Mouse (Mus musculus) testis, adult 2 months (tissue): ENCODE measurements around the gene BC052040. TPM values are rescaled to one million over a fixed set of nuclear protein-coding genes. Genes with fewer than 3 reads are reported as not detected.

Source experiments
- H3K27ac ChIP-seq: fragments of 200-500 bp; 2 replicates; pipeline ENCODE4 v1.5.1; 2012; ENCODE audit warnings: low read depth, low read length; ENCODE audit not compliant: control insufficient read depth, insufficient read depth
- H3K27me3 ChIP-seq: fragments of 200-500 bp; 2 replicates; pipeline ENCODE4 v1.6.1; 2012; ENCODE audit warnings: mild to moderate bottlenecking, low read length, moderate library complexity; ENCODE audit not compliant: control insufficient read depth, insufficient read depth
- H3K36me3 ChIP-seq: fragments of 200-500 bp; 2 replicates; pipeline ENCODE4 v1.6.1; 2012; ENCODE audit warnings: mild to moderate bottlenecking, low read length; ENCODE audit not compliant: control insufficient read depth, insufficient read depth
- H3K4me1 ChIP-seq: fragments of 200-500 bp; 2 replicates; pipeline ENCODE4 v1.6.1; 2012; ENCODE audit warnings: low read length; ENCODE audit not compliant: control insufficient read depth, insufficient read depth
- H3K4me3 ChIP-seq: fragments of 200-500 bp; 2 replicates; pipeline ENCODE4 v1.5.1; 2012; ENCODE audit warnings: low read depth, mild to moderate bottlenecking, low read length, moderate library complexity, mixed read lengths; ENCODE audit not compliant: control insufficient read depth
- CTCF ChIP-seq: fragments of 200-500 bp; IDR thresholded peaks from 2 replicates; pipeline ENCODE4 v1.5.1; 2012; ENCODE audit warnings: low read depth, mild to moderate bottlenecking, inconsistent platforms, low read length, moderate library complexity; ENCODE audit not compliant: control insufficient read depth, insufficient read depth, insufficient replicate concordance
- POLR2A ChIP-seq: fragments of 200-500 bp; IDR thresholded peaks from 2 replicates; pipeline ENCODE4 v1.6.1; 2012; ENCODE audit warnings: low read depth, mild to moderate bottlenecking, inconsistent platforms, low read length, moderate library complexity; ENCODE audit not compliant: control insufficient read depth
- polyA plus RNA-seq: library from polyadenylated mRNA; depleted of rRNA; stranded (reverse); fragments of >200 nt; gene quantifications from 2 replicates; pipeline ENCODE4 v1.2.3, GENCODE M21; 2012

BC052040 gene
- polyA plus RNA-seq, 1 experiment, result 2.5 TPM

- Histone ChIP-seq H3K4me1 (no peaks in the 10 kb centered on the region), H3K36me3 (no peaks in the 10 kb centered on the region), H3K4me3 (no peak overlapping the region), H3K27ac (no peak overlapping the region), H3K27me3 (no peaks in the 10 kb centered on the region)
- TF ChIP-seq CTCF (no peak), POLR2A (no peak)
Measured at GRCm38 (mm10) chr2:115772709-115773108, 191.2 kb downstream of the BC052040 start.

DNA sequence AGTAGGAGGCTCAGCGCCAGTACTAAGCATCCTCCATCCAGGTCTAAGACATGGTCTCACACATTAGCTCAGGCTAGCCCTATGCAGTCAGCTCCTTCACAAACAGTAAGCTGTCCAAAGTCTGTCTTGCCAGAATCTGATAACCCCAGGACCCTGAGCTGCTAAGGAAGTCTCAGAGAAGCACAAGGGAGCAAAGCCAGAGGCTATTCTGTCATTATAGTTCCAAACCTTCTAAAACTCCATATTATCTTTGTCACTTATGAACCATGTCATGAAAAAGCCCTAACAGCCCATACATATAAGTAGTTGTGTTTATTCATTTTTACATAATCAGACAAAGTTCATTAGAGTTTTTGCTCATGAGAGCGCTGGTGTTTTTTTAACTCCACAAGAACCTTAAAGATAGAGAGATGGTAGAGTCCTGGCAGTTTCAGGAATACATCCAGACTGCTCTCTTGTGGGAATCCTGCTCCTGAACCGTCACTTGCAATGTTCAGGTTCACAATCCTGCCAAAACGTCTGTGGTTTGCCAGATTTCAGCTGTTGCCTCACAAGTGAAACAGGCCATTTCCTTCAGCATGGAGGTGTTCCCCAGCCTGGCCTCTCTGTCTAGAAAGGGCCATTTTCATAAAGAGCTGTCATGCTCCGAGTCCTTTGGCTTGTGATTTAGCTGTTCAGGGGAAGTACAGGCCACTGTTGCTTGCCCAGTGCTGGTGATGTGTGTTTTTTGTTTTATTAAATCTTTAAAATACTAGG is 192.8 kb downstream of the BC052040 start:
- Histone ChIP-seq H3K27me3 (no peaks in the 10 kb centered on the region), H3K27ac (no peak overlapping the region), H3K36me3 (no peaks in the 10 kb centered on the region), H3K4me3 (no peak overlapping the region), H3K4me1 (no peaks in the 10 kb centered on the region)
- TF ChIP-seq POLR2A (no peak), CTCF (no peak)

GRCm38 (mm10) chr2:115775488-115776217 is 194.1 kb downstream of the BC052040 start:
- Histone ChIP-seq H3K4me3 (no peak overlapping the region), H3K4me1 (no peaks in the 10 kb centered on the region), H3K27me3 (no peaks in the 10 kb centered on the region), H3K27ac (no peak overlapping the region), H3K36me3 (no peaks in the 10 kb centered on the region)
- TF ChIP-seq POLR2A, result no peak
- no peak for TF ChIP-seq CTCF

DNA sequence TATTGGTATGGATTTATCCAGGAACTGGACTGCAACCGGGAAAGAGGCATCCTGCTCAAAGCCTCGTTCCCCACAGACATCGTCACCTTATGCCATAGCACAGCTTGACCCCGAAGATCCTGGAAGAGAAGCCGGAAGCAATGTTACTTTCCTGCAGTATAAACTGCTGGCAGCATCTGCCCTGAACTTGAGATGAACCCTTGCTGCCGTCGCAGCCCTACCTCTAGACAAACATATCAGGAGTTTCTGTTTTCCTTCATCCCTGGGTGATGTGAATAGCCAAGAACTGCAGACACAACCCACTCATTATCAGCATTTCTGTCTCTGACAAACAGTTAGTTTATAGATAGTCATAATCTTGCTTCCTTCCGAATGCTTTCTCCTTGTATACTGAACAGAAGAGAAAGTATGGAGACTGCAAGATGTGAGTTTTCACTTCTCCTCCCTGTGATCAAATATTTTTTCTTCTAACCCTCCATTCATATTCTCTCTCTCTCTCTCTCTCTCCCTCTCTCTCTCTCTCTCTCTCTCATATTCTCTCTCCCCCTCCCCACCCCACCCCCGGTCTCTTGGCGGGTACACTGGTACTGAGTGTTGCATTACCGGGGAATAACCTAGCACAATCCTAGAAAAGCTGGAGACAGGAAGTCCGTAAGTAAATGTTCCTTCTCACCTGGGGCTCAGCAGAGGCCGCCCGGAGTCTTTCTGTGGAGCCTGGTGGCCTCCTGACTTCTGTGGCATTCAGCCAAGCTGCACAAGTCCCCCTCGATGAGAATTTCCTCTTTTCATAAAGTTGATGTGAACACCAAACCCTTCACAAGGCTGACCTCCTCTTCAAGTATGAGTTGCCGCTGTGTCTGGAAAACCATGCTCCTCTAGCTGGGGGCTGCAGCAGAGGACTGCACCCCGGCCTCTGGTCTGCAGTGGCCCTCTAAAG is 195.7 kb downstream of the BC052040 start:
- no peak overlapping the region for H3K4me3 ChIP-seq
- no peak overlapping the region for H3K27ac ChIP-seq
- no peaks in the 10 kb centered on the region for H3K36me3 ChIP-seq

GRCm38 (mm10) chr2:115780546-115781011 is 199.1 kb downstream of the BC052040 start:
- Histone ChIP-seq H3K27me3 (no peaks in the 10 kb centered on the region), H3K4me1 (no peaks in the 10 kb centered on the region), H3K36me3 (no peaks in the 10 kb centered on the region), H3K27ac (no peak overlapping the region), H3K4me3 (no peak overlapping the region)
- TF ChIP-seq POLR2A, result no peak
- TF ChIP-seq CTCF, result no peak

More for the DNA sequence above, 195.7 kb downstream of the BC052040 start:
- Histone ChIP-seq H3K27me3 (no peaks in the 10 kb centered on the region), H3K4me1 (no peaks in the 10 kb centered on the region)
- no peak for TF ChIP-seq CTCF
- no peak for TF ChIP-seq POLR2A

GRCm38 (mm10) chr2:115785687-115786086 is 204.2 kb downstream of the BC052040 start:
- TF ChIP-seq POLR2A (no peak), CTCF (no peak)
- H3K4me3 ChIP-seq, result no peak overlapping the region
- H3K27me3 ChIP-seq, result no peaks in the 10 kb centered on the region
- H3K36me3 ChIP-seq, result no peaks in the 10 kb centered on the region
- no peak overlapping the region for H3K27ac ChIP-seq
- H3K4me1 ChIP-seq, result no peaks in the 10 kb centered on the region
